Mouse (Mus musculus): ENCODE results near the gene Calcr.
"Not testable (repeated sequence)": the region's sequence is repeated elsewhere in the genome, so short reads cannot be mapped to it uniquely, and the experiment has no call there.

Calcr gene

GRCm38 (mm10) chr6:3764230-3764764, at the start of gene Calcr:
TSS of gene Calcr (minus strand) at chr6:3764714.
- no peak for DNase-seq (ENCODE audit: low spot score in 2 of 2)

DNA sequence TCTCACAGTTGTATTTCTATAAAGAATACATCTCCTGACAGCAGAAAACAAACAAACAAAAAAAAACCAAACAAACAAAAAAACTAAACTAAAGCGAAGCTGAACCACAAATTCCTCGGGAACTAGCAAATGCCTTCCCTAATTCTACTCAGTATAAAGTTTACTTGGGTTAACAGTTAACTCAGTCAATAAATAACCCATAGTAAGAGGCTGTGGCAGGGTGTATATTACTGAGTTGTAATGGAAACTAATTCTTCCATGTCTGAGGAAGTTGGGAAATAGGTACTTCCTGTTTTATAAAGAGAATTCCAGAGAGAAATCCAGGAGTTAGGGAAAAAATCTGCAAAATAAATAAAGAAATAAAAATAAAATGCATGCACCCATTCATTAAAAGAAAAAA, 3.0 kb upstream of the Calcr start:
- no peak for DNase-seq (ENCODE audit: low spot score in 2 of 2)

DNA sequence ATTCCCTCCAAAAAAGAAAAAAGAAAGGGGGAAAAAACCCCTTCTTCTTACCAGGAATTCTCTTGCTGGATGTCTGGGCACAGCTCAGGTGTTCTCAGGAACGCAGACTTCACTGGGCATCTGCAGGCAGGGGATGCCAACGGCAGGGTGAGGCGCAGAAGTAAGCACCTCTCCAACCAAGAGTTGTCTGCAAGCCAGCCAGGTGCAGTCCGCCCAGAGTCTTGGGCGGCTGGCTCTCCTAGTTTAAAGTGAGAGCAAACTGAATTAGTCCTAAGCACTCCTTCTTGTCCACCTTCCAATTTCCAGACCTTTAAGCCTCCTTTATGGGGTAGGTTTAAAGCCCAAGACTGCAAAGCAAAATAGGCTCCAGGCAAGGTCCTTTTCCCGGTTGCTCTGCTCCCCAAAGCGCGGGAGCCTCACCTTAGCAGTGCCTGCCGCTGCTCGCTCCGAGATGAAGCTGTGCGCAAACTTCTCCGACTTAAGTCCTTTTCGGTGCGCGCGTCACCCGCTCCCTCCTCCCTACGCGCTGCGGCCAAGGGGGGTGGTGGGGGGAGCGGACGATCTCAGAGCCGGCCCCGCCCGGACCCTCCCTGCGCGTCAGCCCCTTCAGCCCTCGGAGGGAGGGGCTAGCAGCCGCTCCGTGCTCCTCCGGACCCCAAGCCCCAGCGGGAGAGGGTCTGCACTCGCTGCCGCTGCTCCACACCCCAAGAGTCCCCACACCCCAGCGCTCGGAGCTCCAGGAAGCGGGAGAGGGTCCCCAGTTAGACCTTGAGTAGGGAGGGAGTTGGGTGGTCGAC, 1.1 kb downstream of the Calcr start:
- DNase-seq (ENCODE audit: low spot score in 2 of 2) = no peak

GRCm38 (mm10) chr6:3751576-3751975, 12.9 kb downstream of the Calcr start:
- DNase-seq (ENCODE audit: low spot score in 2 of 2) = no peak

DNA sequence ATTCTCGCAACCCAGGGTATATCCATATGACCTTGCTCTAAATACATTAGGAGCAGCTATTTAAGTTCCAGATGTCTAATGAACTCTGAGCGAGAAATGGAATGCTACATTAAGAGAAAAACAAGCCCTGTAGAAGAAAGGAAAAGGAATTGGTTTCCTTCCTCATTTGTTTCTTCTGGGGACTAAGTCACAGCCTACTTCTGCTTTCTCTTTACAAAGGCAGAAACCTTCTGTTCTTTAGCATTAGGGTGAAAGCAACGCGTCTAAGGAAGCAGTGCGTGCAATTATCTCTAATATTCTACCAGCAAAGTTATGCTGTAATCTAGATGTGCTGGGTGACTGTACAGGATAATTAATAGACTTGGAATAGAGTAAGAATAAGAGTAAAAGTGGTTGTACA, 14.9 kb downstream of the Calcr start:
- no peak for DNase-seq (ENCODE audit: low spot score in 2 of 2)

DNA sequence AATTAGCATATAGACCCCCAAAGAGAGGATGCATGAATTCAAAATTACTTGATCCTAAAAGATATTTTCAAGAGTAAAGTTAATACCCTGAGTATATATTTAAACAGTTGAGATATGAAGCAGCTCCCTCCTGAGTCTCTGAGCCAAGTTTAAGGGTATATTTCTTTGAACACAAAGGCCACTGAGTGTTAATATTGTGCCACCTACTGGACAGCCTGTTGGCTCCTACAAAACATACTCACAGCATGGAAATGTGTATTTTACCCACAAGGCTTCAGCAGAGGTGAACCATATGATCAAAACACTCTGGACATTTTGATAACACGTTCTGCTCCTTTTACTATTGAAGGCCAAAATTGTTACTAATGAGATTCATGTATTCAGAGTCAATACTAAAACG, 19.0 kb downstream of the Calcr start:
- no peak for DNase-seq (ENCODE audit: low spot score in 2 of 2)

DNA sequence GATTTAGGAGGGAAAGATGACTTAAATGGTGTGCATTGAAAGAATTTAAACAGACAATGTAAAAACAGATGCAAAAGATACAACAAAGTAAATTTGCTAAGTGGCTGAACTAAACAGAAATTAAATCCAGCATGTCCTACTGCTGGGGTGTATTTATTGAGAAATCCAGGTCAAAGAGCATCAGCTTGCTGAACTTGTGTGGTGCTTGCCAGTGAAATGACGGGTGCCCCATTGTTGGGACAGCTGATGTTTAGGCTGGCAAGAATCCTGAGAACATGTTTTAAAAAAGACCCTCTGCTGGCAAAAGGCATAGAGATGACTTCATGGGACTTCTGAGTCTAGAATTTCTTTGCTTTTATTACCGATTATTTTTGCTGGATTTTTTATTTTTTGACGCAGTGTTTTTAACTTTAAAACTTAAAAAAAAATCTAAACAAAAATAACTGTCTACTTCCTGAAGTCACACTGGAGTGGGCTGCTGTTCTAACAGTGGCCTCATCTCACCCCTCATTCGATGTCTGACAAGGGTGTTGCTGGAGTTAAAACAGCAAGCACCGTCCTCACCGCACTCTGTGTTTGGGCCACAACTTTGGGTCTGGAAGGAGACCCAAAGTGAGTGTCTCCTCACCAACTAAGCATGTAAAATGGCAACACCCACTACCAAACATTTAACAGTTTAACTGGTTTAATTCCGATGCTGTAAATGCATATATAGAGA, 22.4 kb downstream of the Calcr start:
- DNase-seq (ENCODE audit: low spot score in 2 of 2) = no peak

DNA sequence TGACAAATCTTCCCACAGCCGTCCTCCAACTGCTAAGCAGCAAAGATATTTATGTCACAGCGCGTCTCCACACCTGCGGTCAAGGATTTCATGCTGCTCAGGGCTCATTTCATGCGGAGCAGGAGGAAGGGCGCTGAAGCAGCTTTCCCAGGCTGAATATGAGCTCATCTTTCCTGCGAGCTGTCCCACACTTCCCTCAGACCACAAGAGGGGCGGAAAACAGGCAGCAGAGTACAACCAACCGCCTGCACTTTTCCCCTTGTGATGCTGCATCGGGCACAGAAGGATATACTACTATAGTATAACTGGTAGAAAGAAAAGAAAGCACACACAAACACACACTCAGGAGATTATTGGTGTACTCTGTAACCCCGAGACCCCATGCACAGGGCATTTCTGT, 23.2 kb downstream of the Calcr start:
- no peak for DNase-seq (ENCODE audit: low spot score in 2 of 2)

- DNase-seq (ENCODE audit: low spot score in 2 of 2) = no peak
Measured at GRCm38 (mm10) chr6:3730246-3730867, 34.2 kb downstream of the Calcr start.

- no peak for DNase-seq (ENCODE audit: low spot score in 2 of 2)
Measured at GRCm38 (mm10) chr6:3688087-3688642, 76.3 kb downstream of the Calcr start.

DNA sequence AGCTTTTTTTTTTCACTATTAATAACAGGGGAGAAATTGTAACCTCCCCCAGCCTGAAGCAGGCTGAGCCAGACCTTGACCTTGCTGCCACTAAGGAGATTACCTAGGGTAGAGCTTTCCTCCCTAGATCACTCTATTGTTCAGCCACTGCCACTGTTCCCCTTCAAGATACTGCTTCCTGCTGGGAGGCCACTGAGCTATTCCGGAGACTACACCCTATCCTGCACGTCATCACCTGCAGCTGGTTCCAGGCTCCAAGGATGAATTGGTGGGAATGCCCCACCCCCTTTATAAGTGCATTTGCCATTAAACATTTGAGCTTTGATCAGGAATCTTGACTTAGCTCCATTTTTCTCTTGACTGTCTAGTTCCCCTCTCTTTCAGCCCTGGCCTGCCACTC, 86.2 kb downstream of the Calcr start:
- DNase-seq (ENCODE audit: low spot score in 2 of 2) = not testable (repeated sequence)

DNA sequence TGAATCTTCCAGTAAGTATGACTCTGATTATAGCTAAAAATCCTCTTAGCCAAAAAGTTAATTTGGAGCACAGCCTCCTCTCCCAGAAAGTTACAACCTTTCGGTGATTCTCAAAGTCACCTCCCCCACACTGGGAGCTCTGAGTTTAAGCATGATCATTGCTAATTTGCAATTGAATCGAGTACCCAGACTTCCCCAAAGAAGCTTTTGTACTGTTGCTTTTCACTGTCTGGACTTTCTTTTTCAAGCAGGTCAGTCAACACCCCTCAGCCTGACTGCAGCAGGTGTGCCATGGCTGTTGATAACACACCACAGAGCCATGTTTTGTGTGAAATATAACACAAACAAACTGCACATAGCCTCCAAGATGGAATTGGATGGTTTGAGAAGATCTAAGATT, 86.7 kb downstream of the Calcr start:
- DNase-seq (ENCODE audit: low spot score in 2 of 2) = no peak

DNA sequence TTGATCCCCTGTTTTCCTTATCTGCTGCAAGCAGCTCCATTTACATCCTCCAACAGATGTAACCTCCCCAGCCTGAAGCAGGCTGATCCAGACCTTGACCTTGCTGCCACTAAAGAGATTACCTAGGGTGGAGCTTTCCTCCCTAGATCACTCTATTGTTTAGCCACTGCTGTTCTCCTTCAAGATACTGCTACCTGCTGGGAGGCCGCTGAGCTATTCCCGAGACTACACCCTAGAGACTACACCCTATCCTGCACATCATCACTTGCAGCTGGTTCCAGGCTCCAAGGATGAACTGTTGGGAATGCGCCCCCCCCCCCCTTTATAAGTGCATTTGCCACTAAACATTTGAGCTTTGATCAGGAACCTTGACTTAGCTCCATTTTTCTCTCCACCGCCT, 92.6 kb downstream of the Calcr start:
- not testable (repeated sequence) for DNase-seq (ENCODE audit: low spot score in 2 of 2)

DNA sequence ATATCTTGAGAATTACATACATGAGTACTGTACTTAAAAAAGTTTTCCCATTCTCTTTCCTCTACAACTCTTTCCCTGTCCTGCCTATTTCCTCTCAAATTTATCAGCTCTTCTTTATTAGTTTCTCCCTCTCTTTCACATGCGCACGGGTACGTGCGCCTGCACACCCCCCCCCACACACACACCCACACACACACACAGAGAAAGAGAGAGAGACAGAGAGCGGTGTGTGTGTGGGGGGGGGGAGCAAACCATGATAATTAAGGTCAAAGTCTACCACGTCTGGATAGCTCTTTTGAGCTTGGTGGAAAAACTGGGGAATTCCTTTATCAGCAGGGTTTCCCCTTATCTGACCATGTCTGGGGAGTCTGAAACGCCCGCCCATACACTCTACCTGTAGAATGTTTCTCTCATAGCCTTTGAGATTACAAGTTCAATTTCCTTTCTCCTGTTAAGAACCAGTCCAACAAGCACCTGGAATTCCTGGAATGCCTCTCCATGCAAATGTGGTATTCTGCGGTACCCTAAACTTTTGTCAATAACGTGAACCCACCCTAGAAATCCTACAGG, 100.3 kb downstream of the Calcr start:
- DNase-seq (ENCODE audit: low spot score in 2 of 2) = no peak

DNA sequence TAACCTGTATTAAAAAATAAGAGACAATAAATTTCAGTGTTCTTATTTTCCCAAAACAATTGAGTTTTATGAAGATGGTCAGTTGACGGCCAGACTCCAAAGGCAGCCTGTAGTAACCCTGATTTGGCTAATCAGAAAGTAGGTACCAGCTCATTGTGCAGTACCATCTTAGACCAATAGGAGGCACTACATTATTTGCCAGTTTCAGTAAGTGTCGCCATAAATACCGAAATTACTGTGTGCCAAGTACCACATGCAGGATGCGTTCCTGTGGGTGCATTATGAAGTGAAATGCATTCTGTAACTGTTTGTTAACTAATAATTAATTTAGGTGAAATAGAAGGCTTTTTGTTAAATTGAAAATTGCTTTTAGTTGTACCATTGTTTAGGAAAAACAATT, 106.1 kb downstream of the Calcr start:
- DNase-seq (ENCODE audit: low spot score in 2 of 2) = no peak

All from spleen, postnatal 4 days (tissue).